Mouse (Mus musculus) testis, postnatal 10 days (tissue): Measurements from ENCODE around the gene Gm12355.
"Not testable (repeated sequence)": the region's sequence is repeated elsewhere in the genome, so short reads cannot be mapped to it uniquely, and the experiment has no call there.

Source experiments
- DNase-seq: peaks from one replicate; pipeline ENCODE4 v3.0.0; 2021; ENCODE audit warnings: low spot score

The Gm12355 gene

GRCm38 (mm10) chr11:98625611-98626410, at the start of gene Gm12355, which contains the start of gene Gsdma3:
Gene Gm12355 (minus strand): TSS chr11:98625661.
Gene Gsdma3 (plus strand): TSS chr11:98626360.
- DNase-seq, result no peak

DNA sequence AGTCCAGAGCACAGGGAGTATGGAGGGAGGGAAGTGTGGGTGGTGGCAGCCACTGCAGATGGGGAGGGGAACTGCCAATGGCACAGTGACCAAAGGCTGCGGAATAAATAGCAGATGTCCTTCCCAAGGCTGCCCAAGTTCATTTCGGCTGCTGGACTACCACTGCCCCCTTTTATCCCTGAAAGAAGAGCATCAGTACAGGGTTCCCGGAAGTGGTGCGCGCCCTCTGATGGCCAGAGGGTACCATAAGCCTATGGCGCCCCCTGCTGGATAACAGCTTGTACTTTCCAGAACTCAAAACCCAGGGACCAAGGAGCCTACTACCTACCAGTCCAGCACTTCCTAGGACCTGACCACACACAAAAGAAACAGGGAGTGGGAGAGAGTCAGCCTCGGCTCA, 47.7 kb upstream of the Gm12355 start:
- DNase-seq, result peak; percentile 71

DNA sequence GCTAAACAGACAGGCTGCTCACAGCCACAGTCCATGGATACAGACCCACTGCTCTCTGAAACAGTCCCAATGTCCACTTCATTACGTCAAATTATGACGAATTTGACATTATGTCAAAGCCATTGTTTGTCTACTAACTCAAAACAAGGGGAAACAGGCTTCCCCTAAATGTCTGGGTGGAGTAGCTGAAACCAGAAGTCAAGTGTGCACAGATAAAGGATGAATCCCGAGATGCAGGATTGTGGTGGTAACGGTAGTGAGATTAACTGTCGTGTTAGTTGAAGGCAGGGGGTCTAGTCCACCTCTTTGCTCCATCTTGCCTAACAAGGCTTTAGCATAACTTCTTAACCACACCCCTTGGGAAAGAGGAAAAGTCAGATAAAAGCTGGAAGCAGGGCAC, 47.0 kb upstream of the Gm12355 start:
- no peak for DNase-seq

DNA sequence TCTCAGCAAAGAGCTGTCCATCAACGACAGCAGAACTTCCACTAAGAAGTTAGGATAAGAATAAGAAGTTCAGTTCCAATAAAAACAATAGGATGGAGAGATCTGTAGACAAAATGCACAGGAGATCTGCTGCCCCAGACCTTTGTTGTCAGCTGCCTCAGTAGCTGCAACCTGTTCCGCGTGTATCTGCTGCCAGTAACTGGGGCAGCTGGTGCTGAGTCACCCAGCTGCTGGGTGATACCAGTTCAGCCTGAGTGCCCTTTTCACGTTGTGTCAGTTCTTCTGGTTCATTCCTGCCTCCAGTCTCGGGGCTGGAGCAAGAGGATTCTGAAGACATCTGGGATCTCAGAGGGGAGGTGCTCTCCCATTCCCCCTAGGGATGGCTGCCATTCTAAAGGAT, 46.4 kb upstream of the Gm12355 start:
- DNase-seq, result no peak

- no peak for DNase-seq
Observed at GRCm38 (mm10) chr11:98671284-98671815, 45.9 kb upstream of the Gm12355 start.

GRCm38 (mm10) chr11:98668984-98669383, 43.5 kb upstream of the Gm12355 start:
- no peak for DNase-seq

DNA sequence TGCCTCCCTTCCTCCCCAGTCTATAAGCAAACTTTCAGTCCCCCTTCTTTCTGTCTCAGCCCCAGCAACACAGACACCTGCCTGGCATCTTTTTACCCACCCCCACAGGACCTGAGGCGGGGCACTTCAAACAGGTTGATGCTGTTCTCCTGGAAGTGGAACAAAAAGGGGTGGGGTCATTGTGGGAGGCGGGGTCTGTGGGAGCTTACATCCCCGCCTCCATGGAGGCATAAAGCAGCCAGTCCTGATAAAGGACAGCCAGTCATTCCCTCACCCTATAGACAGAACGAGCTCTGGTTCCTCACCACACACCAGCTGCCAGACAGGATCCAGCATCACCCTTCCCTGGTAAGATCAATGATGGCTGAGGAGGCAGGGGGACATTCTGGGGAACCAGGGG, 38.6 kb upstream of the Gm12355 start, which contains the start of gene Gsdma:
TSS of gene Gsdma (plus strand) at position 261 of the 400 bp plus-strand sequence.
- DNase-seq, result no peak

DNA sequence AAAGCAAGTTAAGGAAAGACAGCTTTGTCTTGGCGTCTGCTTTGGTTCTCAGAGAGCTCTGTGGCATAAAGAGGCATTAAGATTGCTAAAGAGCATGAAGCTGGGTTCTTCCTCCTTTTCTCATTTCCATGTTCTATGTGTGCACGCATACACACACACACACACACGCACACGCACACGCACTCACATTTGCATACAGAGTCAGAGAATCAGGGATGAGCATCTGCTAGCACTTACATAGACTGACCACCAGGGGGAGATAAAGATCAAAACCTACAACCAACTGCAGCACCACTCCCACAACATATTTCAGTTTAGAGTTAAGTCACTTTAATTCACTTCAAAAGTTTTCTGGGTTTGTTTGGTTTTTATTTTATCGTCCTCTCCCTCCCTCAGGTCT, 35.1 kb upstream of the Gm12355 start:
- DNase-seq, result no peak

DNA sequence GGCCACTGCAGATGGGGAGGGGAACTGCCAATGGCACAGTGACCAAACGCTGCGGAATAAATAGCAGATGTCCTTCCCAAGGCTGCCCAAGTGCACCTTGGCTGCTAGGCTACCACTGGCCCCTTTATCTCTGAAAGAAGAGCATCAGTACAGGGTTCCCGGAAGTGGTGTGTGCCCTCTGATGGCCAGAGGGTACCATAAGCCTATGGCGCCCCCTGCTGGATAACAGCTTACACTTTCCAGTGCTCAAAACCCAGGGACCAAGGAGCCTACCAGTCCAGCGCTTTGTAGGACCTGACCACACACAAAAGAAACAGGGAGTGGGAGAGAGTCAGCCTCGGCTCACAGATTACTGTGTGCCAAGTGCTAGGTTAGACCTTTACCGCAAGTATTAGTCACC, 29.6 kb upstream of the Gm12355 start:
- DNase-seq, result peak; percentile 66

GRCm38 (mm10) chr11:98646459-98646858, 21.0 kb upstream of the Gm12355 start, which contains the start of gene Gsdma2:
Gene Gsdma2 (plus strand): TSS chr11:98646759.
- DNase-seq, result no peak

GRCm38 (mm10) chr11:98645946-98646345, 20.5 kb upstream of the Gm12355 start:
- DNase-seq, result no peak

- no peak for DNase-seq
Observed at GRCm38 (mm10) chr11:98644757-98645156, 19.3 kb upstream of the Gm12355 start.

GRCm38 (mm10) chr11:98640091-98640490, 14.6 kb upstream of the Gm12355 start:
- no peak for DNase-seq

- DNase-seq, result no peak
Observed at GRCm38 (mm10) chr11:98637501-98637900, 12.0 kb upstream of the Gm12355 start.

DNA sequence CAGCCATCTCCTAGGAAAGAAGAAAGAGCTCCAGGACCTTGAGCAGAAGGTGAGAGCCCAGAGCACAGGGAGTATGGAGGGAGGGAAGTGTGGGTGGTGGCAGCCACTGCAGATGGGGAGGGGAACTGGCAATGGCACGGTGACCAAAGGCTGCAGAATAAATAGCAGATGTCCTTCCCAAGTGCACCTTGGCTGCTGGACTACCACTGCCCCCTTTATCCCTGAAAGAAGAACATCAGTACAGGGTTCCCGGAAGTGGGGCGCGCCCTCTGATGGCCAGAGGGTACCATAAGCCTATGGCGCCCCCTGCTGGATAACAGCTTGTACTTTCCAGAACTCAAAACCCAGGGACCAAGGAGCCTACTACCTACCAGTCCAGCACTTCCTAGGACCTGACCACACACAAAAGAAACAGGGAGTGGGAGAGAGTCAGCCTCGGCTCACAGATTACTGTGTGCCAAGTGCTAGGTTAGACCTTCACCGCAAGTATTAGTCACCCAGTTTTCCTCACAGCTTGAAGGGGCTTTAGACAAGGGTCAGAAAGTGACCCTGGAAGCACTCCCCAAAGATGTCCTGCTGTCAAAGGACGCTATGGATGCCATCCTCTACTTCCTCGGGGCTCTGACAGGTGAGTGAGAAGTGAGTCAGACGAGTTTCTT, 10.0 kb upstream of the Gm12355 start:
- DNase-seq, result peak; percentile 55

- no peak for DNase-seq
Observed at GRCm38 (mm10) chr11:98630646-98631045, 5.2 kb upstream of the Gm12355 start.

- no peak for DNase-seq
Observed at GRCm38 (mm10) chr11:98628706-98629105, 3.2 kb upstream of the Gm12355 start.

DNA sequence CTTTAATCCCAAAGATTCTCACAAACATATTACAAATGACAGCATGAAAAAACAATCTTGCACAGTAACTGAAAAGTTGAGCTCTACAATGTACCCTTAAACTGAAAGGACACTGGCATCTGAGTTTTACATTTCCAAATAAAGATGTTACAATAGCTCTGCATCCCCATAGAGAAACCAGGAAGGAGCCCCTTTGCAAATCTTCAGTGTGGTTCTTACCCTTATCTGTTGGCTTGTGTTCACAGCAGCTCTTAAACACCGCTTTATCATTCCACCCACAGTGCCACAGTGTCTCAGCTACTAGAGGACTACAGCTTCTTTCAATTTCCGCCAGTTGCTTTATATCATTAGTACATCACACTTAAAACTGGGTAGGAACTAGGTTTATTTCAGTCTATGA, 1.1 kb downstream of the Gm12355 start:
- DNase-seq, result not testable (repeated sequence)

GRCm38 (mm10) chr11:98623981-98624380, 1.5 kb downstream of the Gm12355 start:
- not testable (repeated sequence) for DNase-seq

- no peak for DNase-seq
Observed at GRCm38 (mm10) chr11:98620791-98621190, 4.7 kb downstream of the Gm12355 start.

GRCm38 (mm10) chr11:98606763-98607162, 18.7 kb downstream of the Gm12355 start:
- DNase-seq, result peak; percentile 54

DNA sequence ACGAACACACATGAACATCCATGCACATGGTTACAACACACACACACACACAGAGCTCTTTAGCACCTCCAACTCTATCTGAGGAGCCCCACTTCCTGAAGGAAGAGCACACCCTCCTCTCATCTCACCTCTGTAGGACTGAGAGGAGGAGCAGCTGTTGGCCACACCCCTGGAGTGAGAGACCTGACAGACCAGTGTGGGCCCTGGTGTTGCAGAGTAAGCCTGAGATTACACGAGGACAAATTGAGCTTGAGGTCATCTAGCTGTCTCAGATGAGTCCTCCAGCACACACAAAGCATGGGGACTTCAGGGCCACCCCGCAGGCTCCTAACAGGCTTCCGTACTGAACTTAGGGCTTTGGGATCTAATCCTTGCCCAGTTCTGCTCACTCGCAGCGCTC, 20.6 kb downstream of the Gm12355 start:
- peak; percentile 42 for DNase-seq

DNA sequence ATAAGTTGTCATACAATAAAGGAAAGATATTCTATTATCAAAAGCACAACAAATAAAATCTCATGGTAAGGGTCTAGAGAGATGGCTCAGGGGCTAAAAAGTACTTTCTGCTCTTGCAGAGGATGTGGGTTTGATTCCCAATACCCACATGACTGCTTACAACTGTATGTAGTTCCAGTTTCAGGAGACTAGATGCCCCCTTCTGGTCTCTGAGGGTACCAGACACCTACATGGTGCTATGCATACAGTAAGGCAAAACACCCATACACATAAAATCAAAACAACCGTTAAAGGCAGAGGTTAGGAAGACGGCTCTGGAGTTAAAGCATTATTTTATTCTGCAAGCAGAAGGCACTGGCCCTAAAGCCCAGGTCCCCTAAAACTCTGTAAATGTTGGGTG, 21.5 kb downstream of the Gm12355 start:
- DNase-seq, result no peak
